Comparison of ENCODE assay signal across 9 mouse cellular contexts in the genomic region with DNA sequence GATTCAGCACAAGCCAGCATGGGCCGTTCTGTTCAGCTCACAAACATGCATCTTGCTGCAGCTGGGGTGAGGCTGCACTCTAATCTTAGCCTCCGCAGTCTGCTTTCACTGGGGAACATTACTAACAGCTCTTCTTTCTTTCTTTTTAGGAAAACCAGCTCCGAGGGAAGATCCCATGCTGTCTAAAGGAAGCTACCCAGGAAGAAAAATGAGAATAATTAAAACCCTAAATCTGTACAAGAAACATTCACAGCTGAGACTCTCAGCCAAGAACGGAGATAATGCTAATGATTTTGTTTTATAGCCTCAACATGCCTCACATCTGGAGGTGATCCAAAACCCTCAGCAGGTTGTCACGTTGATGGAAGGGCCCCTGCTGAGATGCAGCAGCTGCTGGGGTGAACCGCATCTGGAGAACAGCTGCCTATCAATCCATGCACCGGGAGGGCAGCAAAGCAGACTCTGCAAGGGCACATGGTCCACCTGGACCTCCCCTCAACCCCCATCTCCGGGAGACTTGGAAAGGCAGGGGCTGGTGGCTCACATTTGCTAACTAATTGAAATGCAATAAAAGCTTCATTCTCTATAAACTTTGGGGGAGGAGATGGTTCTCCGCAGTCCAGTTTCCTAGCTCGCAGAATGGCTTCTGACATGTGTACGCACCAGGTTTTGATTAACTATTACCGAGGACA.
DNase-seq lines count a peak whose midpoint lies in the region; ATAC-seq and TF ChIP-seq lines count a peak whose summit lies in the region.
"Had no signal": no experiment of that assay in that cellular context is flagged by ENCODE, and none has a peak within 500 bp of the region (broad histone marks: within the 10 kb centered on the region; RNA-seq: fewer than 3 reads in every experiment).

No protein-coding gene starts in this region.

- peak; percentile 30 for DNase-seq in kidney, adult 2 months
- DNase-seq in kidney, adult 11 months = no peak
- peak; percentile 23 for DNase-seq in right cerebral cortex, postnatal 14 days
- DNase-seq in Muller cell, postnatal 12 days (ENCODE audit: inconsistent ontology term) = no peak
- no peak for DNase-seq in B cell, adult 2 months

- peak; percentile 69 for ATAC-seq in forebrain, embryonic 12.5 days (ENCODE audit: low FRiP score)
- peak; percentile 91 for ATAC-seq in kidney, embryonic 15.5 days (replicated peaks; ENCODE audit: low FRiP score)
- peak; percentile 91 for ATAC-seq in limb, embryonic 13.5 days (ENCODE audit: low FRiP score, low read depth)

- no peak overlapping the region for H3K27ac ChIP-seq in kidney, adult 2 months (ENCODE audit: insufficient read depth, low read depth, low read length)
- peak overlapping the region; percentile 42; the same call in 1 of the 2 replicates for H3K27ac ChIP-seq in forebrain, embryonic 12.5 days
- peak overlapping the region; percentile 65 for H3K27ac ChIP-seq in kidney, embryonic 15.5 days
- no peak overlapping the region for H3K27ac ChIP-seq in limb, embryonic 13.5 days

- WGBS in kidney, adult 2 months = 12% methylated on average over 12 of the region's 12 CpGs
- 31% methylated on average over 12 of the region's 12 CpGs for WGBS in forebrain, embryonic 12.5 days
- WGBS in kidney, embryonic 15.5 days = 17% methylated on average over 12 of the region's 12 CpGs
- WGBS in limb, embryonic 13.5 days = 5% methylated on average over 12 of the region's 12 CpGs

- TF ChIP-seq CTCF in kidney, adult 2 months (conservative IDR thresholded peaks at IDR 0.05; ENCODE audit: insufficient read depth, insufficient read length, low read depth, low read length) = no peak

- no peaks in the 10 kb centered on the region for H3K27me3 ChIP-seq in kidney, adult 2 months (replicated peaks; ENCODE audit: control insufficient read depth, insufficient read depth, low read length)
- no peaks in the 10 kb centered on the region for H3K27me3 ChIP-seq in forebrain, embryonic 12.5 days
- no peaks in the 10 kb centered on the region for H3K27me3 ChIP-seq in kidney, embryonic 15.5 days
- H3K27me3 ChIP-seq in limb, embryonic 13.5 days = peaks cover 6% of the 10 kb centered on the region

- H3K4me2 ChIP-seq in forebrain, embryonic 12.5 days = no peak overlapping the region
- peak overlapping the region; percentile 45 for H3K4me2 ChIP-seq in kidney, embryonic 15.5 days
- peak overlapping the region; percentile 55 for H3K4me2 ChIP-seq in limb, embryonic 13.5 days (replicated peaks)

- TF ChIP-seq POLR2A in kidney, adult 2 months (IDR thresholded peaks at IDR 0.05; ENCODE audit: low read depth, low read length) = no peak

- H3K9ac ChIP-seq in forebrain, embryonic 12.5 days = no peak overlapping the region
- no peak overlapping the region for H3K9ac ChIP-seq in kidney, embryonic 15.5 days
- no peak overlapping the region for H3K9ac ChIP-seq in limb, embryonic 13.5 days

- no peaks in the 10 kb centered on the region for H3K9me3 ChIP-seq in forebrain, embryonic 12.5 days
- no peaks in the 10 kb centered on the region for H3K9me3 ChIP-seq in kidney, embryonic 15.5 days (replicated peaks)
- peaks cover 5% of the 10 kb centered on the region; the same call in 1 of the 2 replicates for H3K9me3 ChIP-seq in limb, embryonic 13.5 days

- no peaks in the 10 kb centered on the region for H3K36me3 ChIP-seq in kidney, adult 2 months (ENCODE audit: control insufficient read depth, insufficient read depth, low read length)
- H3K36me3 ChIP-seq in forebrain, embryonic 12.5 days (replicated peaks) = no peaks in the 10 kb centered on the region
- no peaks in the 10 kb centered on the region for H3K36me3 ChIP-seq in kidney, embryonic 15.5 days
- H3K36me3 ChIP-seq in limb, embryonic 13.5 days = no peaks in the 10 kb centered on the region

- no peak overlapping the region for H3K4me3 ChIP-seq in kidney, adult 2 months (ENCODE audit: insufficient read depth, low read depth, low read length)
- H3K4me3 ChIP-seq in forebrain, embryonic 12.5 days (replicated peaks) = no peak overlapping the region
- no peak overlapping the region for H3K4me3 ChIP-seq in kidney, embryonic 15.5 days (replicated peaks)
- peak overlapping the region; percentile 17; the same call in 1 of the 2 replicates for H3K4me3 ChIP-seq in limb, embryonic 13.5 days
- H3K4me3 ChIP-seq: erythroblast, embryonic 14.5 days had no signal

- no peaks in the 10 kb centered on the region for H3K4me1 ChIP-seq in kidney, adult 2 months (ENCODE audit: control insufficient read depth, insufficient read depth, low read length)
- peaks cover 14% of the 10 kb centered on the region for H3K4me1 ChIP-seq in forebrain, embryonic 12.5 days
- H3K4me1 ChIP-seq in kidney, embryonic 15.5 days = peaks cover 20% of the 10 kb centered on the region
- peaks cover 21% of the 10 kb centered on the region for H3K4me1 ChIP-seq in limb, embryonic 13.5 days

Comparison
In these comparisons a context has a peak if more than half of its experiments do, and no peak if none do; other contexts are left out.
1. DNase-seq: peak in kidney, adult 2 months (single experiment) and right cerebral cortex, postnatal 14 days (single experiment); none in kidney, adult 11 months (single experiment), Muller cell, postnatal 12 days (single experiment) and B cell, adult 2 months (0 of 2).
2. H3K27ac ChIP-seq: peak in forebrain, embryonic 12.5 days (single experiment) and kidney, embryonic 15.5 days (single experiment); none in kidney, adult 2 months (single experiment) and limb, embryonic 13.5 days (single experiment).
3. Peak in every context shown above with its lines, with median percentiles within 50 percentile points of each other: ATAC-seq.